Mouse (Mus musculus) bone marrow, adult 2 months (tissue): ENCODE data around the gene Tfeb.

Source experiments
- CTCF ChIP-seq: fragments of 200-500 bp; IDR thresholded peaks from 2 replicates; pipeline ENCODE4 v1.5.1; 2011; ENCODE audit warnings: low read length, control low read depth; ENCODE audit not compliant: control insufficient read depth, insufficient read depth
- POLR2A ChIP-seq: fragments of 200-500 bp; IDR thresholded peaks from 2 replicates; pipeline ENCODE4 v1.6.1; 2011; ENCODE audit warnings: low read depth, mild to moderate bottlenecking, control low read depth, low read length, borderline replicate concordance; ENCODE audit not compliant: control insufficient read depth

DNA sequence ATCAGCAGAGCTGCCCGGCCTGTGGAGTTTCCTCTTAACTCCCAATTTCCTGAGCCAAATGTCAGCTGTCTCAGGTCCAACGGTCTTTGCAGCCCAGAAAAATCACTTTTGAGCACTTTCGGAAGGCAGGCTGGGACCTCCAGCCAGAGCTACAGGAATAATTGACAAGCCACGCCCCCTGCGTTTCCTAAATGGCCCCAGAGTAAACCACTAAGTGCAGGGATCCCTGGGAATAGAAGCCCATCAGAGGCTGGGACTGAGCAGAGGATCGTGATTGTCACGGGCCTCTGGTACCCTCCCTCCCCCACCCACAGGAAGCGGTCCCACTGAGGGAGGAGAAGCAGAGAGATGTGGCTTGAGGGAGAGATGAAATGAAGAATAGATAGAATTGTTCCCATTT, 66.0 kb downstream of the Tfeb start:
- TF ChIP-seq CTCF = no peak
- no peak for TF ChIP-seq POLR2A
